Mouse (Mus musculus) testis, adult 2 months (tissue): ENCODE results near the gene Cmss1.

ENCODE experiments used
- CTCF ChIP-seq: fragments of 200-500 bp; IDR thresholded peaks from 2 replicates; pipeline ENCODE4 v1.5.1; 2012; ENCODE audit warnings: low read depth, mild to moderate bottlenecking, inconsistent platforms, low read length, moderate library complexity; ENCODE audit not compliant: control insufficient read depth, insufficient read depth, insufficient replicate concordance
- POLR2A ChIP-seq: fragments of 200-500 bp; IDR thresholded peaks from 2 replicates; pipeline ENCODE4 v1.6.1; 2012; ENCODE audit warnings: low read depth, mild to moderate bottlenecking, inconsistent platforms, low read length, moderate library complexity; ENCODE audit not compliant: control insufficient read depth

DNA sequence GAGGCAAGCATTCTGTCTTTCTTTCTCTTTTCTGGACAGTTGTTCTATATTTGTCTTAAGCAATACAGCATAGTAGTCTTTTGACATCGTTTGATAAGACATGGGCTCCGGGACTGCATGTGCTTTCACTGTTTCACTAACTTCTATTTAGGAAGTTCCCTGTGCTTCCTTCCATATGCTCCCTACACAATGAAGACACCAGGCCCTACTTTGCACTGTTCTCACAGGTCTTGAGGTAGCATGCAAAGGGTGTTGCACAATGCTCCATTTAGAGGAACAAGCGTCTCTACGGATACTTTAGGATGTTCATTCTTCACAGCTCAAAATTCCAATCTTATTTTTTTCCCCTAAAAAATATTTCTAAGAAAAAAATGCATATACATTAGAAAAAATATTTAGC lies 101.9 kb downstream of the Cmss1 start:
- no peak for TF ChIP-seq CTCF
- TF ChIP-seq POLR2A, result no peak
